Mouse (Mus musculus) CH12.LX (cell line): Measurements from ENCODE around the gene Cblb.

Experiments
- CHD2 ChIP-seq: IDR thresholded peaks from 2 replicates; pipeline ENCODE4 v1.6.1; 2011; ENCODE audit warnings: low read length, improper control_type of control experiment
- CTCF ChIP-seq, 2 experiments: IDR thresholded peaks in 1 of 2; conservative IDR thresholded peaks in 1 of 2; 2 replicates each; pipeline ENCODE4 v1.5.1; 2011 to 2012; ENCODE audit warnings: low read depth in 2 of 2, low read length in 2 of 2, improper control_type of control experiment in 1 of 2, inconsistent platforms in 1 of 2, mild to moderate bottlenecking in 1 of 2, moderate library complexity in 1 of 2
- MYC ChIP-seq: IDR thresholded peaks from 2 replicates; pipeline ENCODE4 v1.6.1; 2011; ENCODE audit warnings: low read depth, mild to moderate bottlenecking, improper control_type of control experiment, low read length
- POLR2A ChIP-seq: IDR thresholded peaks from 2 replicates; pipeline ENCODE4 v1.6.1; 2011; ENCODE audit warnings: low read depth, mild to moderate bottlenecking, improper control_type of control experiment, low read length
- POLR2AphosphoS2 ChIP-seq: IDR thresholded peaks from 2 replicates; pipeline ENCODE4 v1.6.1; 2011; ENCODE audit warnings: low read depth, low read length, improper control_type of control experiment
- RAD21 ChIP-seq: IDR thresholded peaks from 2 replicates; pipeline ENCODE4 v1.6.1; 2011; ENCODE audit warnings: low read depth, mild to moderate bottlenecking, low read length, improper control_type of control experiment, moderate library complexity
- USF1 ChIP-seq: IDR thresholded peaks from 2 replicates; pipeline ENCODE4 v1.6.1; 2014; ENCODE audit warnings: low read depth, mild to moderate bottlenecking, inconsistent platforms, low read length, improper control_type of control experiment
- USF2 ChIP-seq: conservative IDR thresholded peaks from 2 replicates; pipeline ENCODE4 v1.6.1; 2011; ENCODE audit warnings: low read depth, low read length, improper control_type of control experiment

- TF ChIP-seq USF1 (no peak), POLR2A (no peak), CTCF (conservative IDR thresholded peaks at IDR 0.05 in 1 of 2, IDR thresholded peaks at IDR 0.05 in 1 of 2; ENCODE audit: low read depth in 2 of 2, low read length in 2 of 2) (no peak), CHD2 (no peak), RAD21 (no peak), POLR2AphosphoS2 (no peak), MYC (no peak), USF2 (no peak)
These were observed 211.1 kb downstream of the Cblb start for GRCm38 (mm10) chr16:52242144-52242543.
